Mouse (Mus musculus) forebrain, embryonic 16.5 days (tissue): ENCODE measurements around the gene Spg20. TPM values are rescaled to one million over a fixed set of nuclear protein-coding genes. Genes with fewer than 3 reads are reported as not detected.
A peak's percentile ranks its signal among the peaks of the same experiment; 100 is the strongest.

Source experiments
- ATAC-seq: fragments of 200-750 bp; cut with Nextera tagmentation; 2 replicates; pipeline ENCODE4 v1.8.0; 2017; ENCODE audit warnings: mild to moderate bottlenecking, moderate library complexity
- H3K27ac ChIP-seq: fragments of 300-500 bp; sonication (generic); 2 replicates; pipeline ENCODE4 v1.5.1; 2014; ENCODE audit warnings: low read length, control low read depth
- H3K27me3 ChIP-seq: fragments of 300-500 bp; sonication (generic); replicated peaks from 2 replicates; pipeline ENCODE4 v1.6.1; 2014; ENCODE audit warnings: low read length; ENCODE audit not compliant: control insufficient read depth, insufficient read depth
- H3K36me3 ChIP-seq: fragments of 300-500 bp; sonication (generic); 2 replicates; pipeline ENCODE4 v1.6.1; 2014; ENCODE audit not compliant: control insufficient read depth, insufficient read depth
- H3K4me1 ChIP-seq: fragments of 300-500 bp; sonication (generic); replicated peaks from 2 replicates; pipeline ENCODE4 v1.6.1; 2014; ENCODE audit warnings: low read length; ENCODE audit not compliant: control insufficient read depth, insufficient read depth
- H3K4me2 ChIP-seq: fragments of 300-500 bp; sonication (generic); 2 replicates; pipeline ENCODE4 v1.6.1; 2014; ENCODE audit warnings: mild to moderate bottlenecking, low read length, control low read depth
- H3K4me3 ChIP-seq: fragments of 300-500 bp; sonication (generic); replicated peaks from 2 replicates; pipeline ENCODE4 v1.5.1; 2014; ENCODE audit warnings: mild to moderate bottlenecking, low read length, control low read depth
- H3K9ac ChIP-seq: fragments of 300-500 bp; sonication (generic); replicated peaks from 2 replicates; pipeline ENCODE4 v1.6.1; 2014; ENCODE audit warnings: low read depth, low read length, control low read depth
- H3K9me3 ChIP-seq: fragments of 300-500 bp; sonication (generic); 2 replicates; pipeline ENCODE4 v1.6.1; 2016; ENCODE audit warnings: low read length; ENCODE audit not compliant: control insufficient read depth
- WGBS: fragments of 180-500 bp; shearing (Covaris S2); extraction: QIAGEN DNeasy Blood & Tissue Kit; methylation state at CpG from one replicate; pipeline ENCODE4 v1.1.7; 2014; 5-methylcytosine and 5-hydroxymethylcytosine counted together
- polyA plus RNA-seq: library from polyadenylated mRNA; unstranded; fragments of >200 nt; fragmentation: Nextera tagmentation; extraction: Ambion mirVana; gene quantifications from 2 replicates; pipeline ENCODE4 v1.2.1, GENCODE M21; 2015

The Spg20 gene
- polyA plus RNA-seq = 19.5 and 22.6 TPM in 2 replicates

GRCm38 (mm10) chr3:55111935-55112709 lies at the start of gene Spg20:
Spg20 (plus strand) TSS chr3:55112108.
- under 1% methylated on average over 58 of the region's 58 CpGs for WGBS
- Histone ChIP-seq H3K27me3 (no peaks in the 10 kb centered on the region), H3K4me3 (peak within 1 kb of the TSS; percentile 65), H3K4me1 (peaks cover 19% of the 10 kb centered on the region), H3K36me3 (peaks cover 2% of the 10 kb centered on the region), H3K27ac (peak within 1 kb of the TSS; percentile 77), H3K9me3 (no peaks in the 10 kb centered on the region), H3K4me2 (peak within 1 kb of the TSS; percentile 57), H3K9ac (peak within 1 kb of the TSS; percentile 85)
- peak; percentile 95 for ATAC-seq

GRCm38 (mm10) chr3:55062653-55063052 lies 49.3 kb upstream of the Spg20 start:
- Histone ChIP-seq H3K27me3 (no peaks in the 10 kb centered on the region), H3K4me1 (0 out of 2 replicates have a peak, but pooled peaks cover 2% of the 10 kb centered on the region), H3K27ac (no peak overlapping the region), H3K9ac (no peak overlapping the region), H3K36me3 (no peaks in the 10 kb centered on the region), H3K4me2 (no peak overlapping the region), H3K4me3 (no peak overlapping the region), H3K9me3 (no peaks in the 10 kb centered on the region)
- ATAC-seq = no peak
- 68% methylated on average over 9 of the region's 9 CpGs for whole genome bisulfite sequencing

GRCm38 (mm10) chr3:55064396-55064795 lies 47.5 kb upstream of the Spg20 start:
- 14% methylated on average over 2 of the region's 2 CpGs for WGBS
- Histone ChIP-seq H3K4me2 (no peak overlapping the region), H3K4me3 (no peak overlapping the region), H3K27ac (no peak overlapping the region), H3K9ac (no peak overlapping the region), H3K27me3 (no peaks in the 10 kb centered on the region), H3K36me3 (no peaks in the 10 kb centered on the region), H3K4me1 (0 out of 2 replicates have a peak, but pooled peaks cover 2% of the 10 kb centered on the region), H3K9me3 (no peaks in the 10 kb centered on the region)
- peak; percentile 68 for ATAC-seq

- peak; percentile 17; the same call in 1 of the 2 replicates for ATAC-seq
Observed at GRCm38 (mm10) chr3:55065738-55066665, 45.9 kb upstream of the Spg20 start.

GRCm38 (mm10) chr3:55066666-55067023 lies 45.3 kb upstream of the Spg20 start:
- no peak for ATAC-seq
- H3K4me3 ChIP-seq = no peak overlapping the region
- no peaks in the 10 kb centered on the region for H3K36me3 ChIP-seq
- no peaks in the 10 kb centered on the region for H3K27me3 ChIP-seq
- no peaks in the 10 kb centered on the region for H3K9me3 ChIP-seq
- no peak overlapping the region for H3K9ac ChIP-seq
- WGBS = 62% methylated on average over 12 of the region's 12 CpGs
- no peak overlapping the region for H3K4me2 ChIP-seq
- H3K27ac ChIP-seq = no peak overlapping the region
- H3K4me1 ChIP-seq = 0 out of 2 replicates have a peak, but pooled peaks cover 2% of the 10 kb centered on the region

More at GRCm38 (mm10) chr3:55065738-55066665, 45.9 kb upstream of the Spg20 start:
- no peaks in the 10 kb centered on the region for H3K27me3 ChIP-seq
- H3K9me3 ChIP-seq = no peaks in the 10 kb centered on the region
- H3K36me3 ChIP-seq = no peaks in the 10 kb centered on the region
- H3K4me3 ChIP-seq = no peak overlapping the region
- H3K4me2 ChIP-seq = no peak overlapping the region
- 0 out of 2 replicates have a peak, but pooled peaks cover 2% of the 10 kb centered on the region for H3K4me1 ChIP-seq
- 52% methylated on average over 14 of the region's 14 CpGs for WGBS
- no peak overlapping the region for H3K9ac ChIP-seq
- no peak overlapping the region for H3K27ac ChIP-seq

GRCm38 (mm10) chr3:55067791-55068434 lies 44.0 kb upstream of the Spg20 start:
- Histone ChIP-seq H3K27ac (no peak overlapping the region), H3K4me3 (no peak overlapping the region), H3K27me3 (no peaks in the 10 kb centered on the region), H3K4me2 (no peak overlapping the region), H3K4me1 (0 out of 2 replicates have a peak, but pooled peaks cover 2% of the 10 kb centered on the region), H3K9ac (no peak overlapping the region), H3K36me3 (no peaks in the 10 kb centered on the region), H3K9me3 (no peaks in the 10 kb centered on the region)
- ATAC-seq = 0 out of 2 replicates have a peak, but pooled peaks have one; percentile 43
- 31% methylated on average over 7 of the region's 7 CpGs for whole genome bisulfite sequencing

GRCm38 (mm10) chr3:55074576-55075293 lies 37.2 kb upstream of the Spg20 start:
- Histone ChIP-seq H3K9me3 (no peaks in the 10 kb centered on the region), H3K27me3 (no peaks in the 10 kb centered on the region), H3K27ac (no peak overlapping the region), H3K36me3 (no peaks in the 10 kb centered on the region), H3K4me2 (no peak overlapping the region), H3K9ac (no peak overlapping the region), H3K4me3 (no peak overlapping the region), H3K4me1 (peaks cover 4% of the 10 kb centered on the region; the same call in 1 of the 2 replicates)
- ATAC-seq = peak; percentile 20; the same call in 1 of the 2 replicates
- 39% methylated on average over 6 of the region's 6 CpGs for WGBS

GRCm38 (mm10) chr3:55075294-55075648 lies 36.6 kb upstream of the Spg20 start:
- ATAC-seq = peak; percentile 61
- H3K9ac ChIP-seq = no peak overlapping the region
- peaks cover 4% of the 10 kb centered on the region; the same call in 1 of the 2 replicates for H3K4me1 ChIP-seq
- H3K9me3 ChIP-seq = no peaks in the 10 kb centered on the region
- no peak overlapping the region for H3K27ac ChIP-seq
- no peaks in the 10 kb centered on the region for H3K36me3 ChIP-seq
- H3K4me3 ChIP-seq = no peak overlapping the region
- WGBS = 10% methylated on average over 3 of the region's 3 CpGs
- no peak overlapping the region for H3K4me2 ChIP-seq
- H3K27me3 ChIP-seq = no peaks in the 10 kb centered on the region
